Mouse (Mus musculus) hindbrain, embryonic 15.5 days (tissue): Measurements from ENCODE around the gene Olfr317. TPM values are rescaled to one million over a fixed set of nuclear protein-coding genes. Genes with fewer than 3 reads are reported as not detected.
"Not testable (repeated sequence)": the region's sequence is repeated elsewhere in the genome, so short reads cannot be mapped to it uniquely, and the experiment has no call there.

Source experiments
- ATAC-seq: fragments of 200-750 bp; cut with Nextera tagmentation; 2 replicates; pipeline ENCODE4 v1.8.0; 2017; ENCODE audit warnings: low read depth, moderate number of reproducible peaks, moderate TSS enrichment; ENCODE audit not compliant: low FRiP score
- H3K27ac ChIP-seq: fragments of 300-500 bp; sonication (generic); replicated peaks from 2 replicates; pipeline ENCODE4 v1.5.1; 2015; ENCODE audit warnings: mild to moderate bottlenecking, inconsistent platforms
- H3K27me3 ChIP-seq: fragments of 300-500 bp; sonication (generic); 2 replicates; pipeline ENCODE4 v1.6.1; 2015; ENCODE audit warnings: control low read depth, inconsistent platforms
- H3K36me3 ChIP-seq: fragments of 300-500 bp; sonication (generic); 2 replicates; pipeline ENCODE4 v1.6.1; 2015; ENCODE audit warnings: control low read depth, inconsistent platforms
- H3K4me1 ChIP-seq: fragments of 300-500 bp; sonication (generic); replicated peaks from 2 replicates; pipeline ENCODE4 v1.6.1; 2015; ENCODE audit warnings: control low read depth, inconsistent platforms
- H3K4me2 ChIP-seq: fragments of 300-500 bp; sonication (generic); 2 replicates; pipeline ENCODE4 v1.6.1; 2015; ENCODE audit warnings: moderate library complexity, mild to moderate bottlenecking, inconsistent platforms
- H3K4me3 ChIP-seq: fragments of 300-500 bp; sonication (generic); 2 replicates; pipeline ENCODE4 v1.5.1; 2015; ENCODE audit warnings: mild to moderate bottlenecking, inconsistent platforms
- H3K9ac ChIP-seq: fragments of 300-500 bp; sonication (generic); 2 replicates; pipeline ENCODE4 v1.6.1; 2015; ENCODE audit warnings: inconsistent platforms
- H3K9me3 ChIP-seq: fragments of 300-500 bp; sonication (generic); 2 replicates; pipeline ENCODE4 v1.6.1; 2016; ENCODE audit warnings: control low read depth, inconsistent platforms
- WGBS: fragments of 180-500 bp; shearing (Covaris S2); methylation state at CpG from one replicate; pipeline ENCODE4 v1.1.7; 2015; 5-methylcytosine and 5-hydroxymethylcytosine counted together
- polyA plus RNA-seq: library from polyadenylated mRNA; unstranded; fragments of >200 nt; fragmentation: Nextera tagmentation; extraction: Ambion mirVana; gene quantifications from 2 replicates; pipeline ENCODE4 v1.2.1, GENCODE M21; 2015

Gene Olfr317
- polyA plus RNA-seq, 1 experiment from 2014 or later = 0.44 TPM

DNA sequence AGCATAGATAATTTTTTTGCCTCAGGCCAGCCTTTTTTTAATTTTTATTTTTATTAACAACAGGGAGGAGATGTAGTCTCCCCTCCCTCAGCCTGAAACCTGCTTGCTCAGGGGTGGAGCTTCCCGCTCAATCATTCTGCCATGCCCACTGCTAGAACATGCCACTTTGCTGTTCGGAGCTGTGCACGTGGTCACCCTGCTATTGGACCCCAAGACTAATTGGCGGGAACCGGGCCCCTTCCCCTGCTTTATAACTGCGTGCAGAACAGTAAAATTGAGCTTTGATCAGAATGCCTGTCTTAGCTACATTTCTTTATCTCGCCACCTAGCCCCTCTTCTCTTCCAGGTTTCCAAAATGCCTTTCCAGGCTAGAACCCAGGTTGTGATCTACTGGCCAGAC lies 21.3 kb downstream of the Olfr317 start:
- H3K36me3 ChIP-seq, H3K27ac ChIP-seq, H3K4me2 ChIP-seq, H3K9me3 ChIP-seq, ATAC-seq, H3K27me3 ChIP-seq, H3K4me1 ChIP-seq, H3K4me3 ChIP-seq, H3K9ac ChIP-seq: not testable (repeated sequence)
- WGBS = 92% methylated on average over 7 of the region's 7 CpGs

DNA sequence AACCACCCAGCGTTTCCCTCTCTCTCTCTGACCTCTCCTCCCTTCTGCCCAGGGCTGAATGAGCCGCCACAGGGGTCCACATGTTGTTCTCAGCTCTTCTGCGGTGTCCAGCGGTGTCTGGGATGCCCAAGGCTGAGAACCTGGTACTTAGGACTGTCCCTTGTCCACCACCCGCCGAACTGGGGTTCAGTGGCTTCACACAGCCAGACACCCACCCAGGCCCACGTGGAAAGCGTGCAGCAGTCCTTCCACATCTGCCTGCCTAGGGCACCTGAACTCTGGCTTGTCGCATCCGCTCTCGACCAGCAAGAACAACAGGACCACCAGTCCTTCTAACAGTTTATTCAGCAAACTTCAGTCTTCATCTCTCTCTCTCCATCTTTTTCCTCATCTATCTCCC lies 29.9 kb downstream of the Olfr317 start:
- Histone ChIP-seq H3K9me3 (no peaks in the 10 kb centered on the region), H3K4me3 (no peak overlapping the region), H3K27ac (no peak overlapping the region), H3K36me3 (no peaks in the 10 kb centered on the region), H3K4me2 (no peak overlapping the region), H3K9ac (no peak overlapping the region), H3K4me1 (no peaks in the 10 kb centered on the region), H3K27me3 (no peaks in the 10 kb centered on the region)
- no peak for ATAC-seq
- WGBS = 75% methylated on average over 11 of the region's 11 CpGs

DNA sequence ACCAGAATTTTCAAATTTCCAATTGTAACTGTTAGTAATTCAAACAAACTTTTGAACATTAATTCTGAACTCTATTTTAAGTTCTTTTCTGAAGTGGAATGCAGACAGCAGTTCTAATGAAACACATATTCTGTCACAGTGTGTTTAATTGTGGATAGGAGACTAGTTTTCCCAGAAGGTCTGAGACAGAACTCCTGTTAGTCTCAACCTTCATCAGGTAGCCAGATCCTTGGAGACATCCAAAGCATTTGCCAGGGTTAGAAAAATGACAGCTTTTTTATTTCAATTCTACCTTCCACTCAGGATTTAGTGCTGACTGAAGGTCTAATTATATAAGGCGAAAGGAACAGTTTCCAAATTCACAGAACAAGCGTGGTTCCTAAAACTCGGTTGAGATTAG lies 40.1 kb downstream of the Olfr317 start, which contains the start of gene Olfr319:
Gene Olfr319, plus strand, starts transcription at position 301 of the 400 bp plus-strand sequence.
- H3K4me1 ChIP-seq = no peaks in the 10 kb centered on the region
- H3K36me3 ChIP-seq = no peaks in the 10 kb centered on the region
- ATAC-seq = no peak
- 87% methylated on average over 3 of the region's 3 CpGs for WGBS
- no peak within 1 kb of the TSS for H3K9ac ChIP-seq
- no peak within 1 kb of the TSS for H3K4me2 ChIP-seq
- 0 out of 2 replicates have a peak, but pooled peaks cover 7% of the 10 kb centered on the region for H3K9me3 ChIP-seq
- no peaks in the 10 kb centered on the region for H3K27me3 ChIP-seq
- H3K27ac ChIP-seq = no peak within 1 kb of the TSS
- no peak within 1 kb of the TSS for H3K4me3 ChIP-seq

Other genes starting within 250 kb of the Olfr317 start
- not detected in 2 replicates for gene Olfr332, start 246.7 kb downstream of the Olfr317 start, polyA plus RNA-seq
- gene Olfr331, start 236.6 kb downstream of the Olfr317 start, polyA plus RNA-seq = not detected in 2 replicates
- gene Olfr330, start 204.4 kb downstream of the Olfr317 start, polyA plus RNA-seq = not detected in 2 replicates
- not detected in 2 replicates for gene Olfr329-ps, start 192.8 kb downstream of the Olfr317 start, polyA plus RNA-seq
- gene Olfr328, start 183.6 kb downstream of the Olfr317 start, polyA plus RNA-seq = 0.14 TPM in 1 of 2 replicates, not detected in the other
- gene Olfr224, start 168.7 kb downstream of the Olfr317 start, polyA plus RNA-seq = not detected in 2 replicates
- gene Olfr325, start 161.5 kb downstream of the Olfr317 start, polyA plus RNA-seq = not detected in 2 replicates
- gene Olfr324, start 144.1 kb downstream of the Olfr317 start, polyA plus RNA-seq = 0.06 and 0.09 TPM in 2 replicates
- not detected in 2 replicates for gene 2210407C18Rik, start 123.1 kb downstream of the Olfr317 start, polyA plus RNA-seq
- not detected in 2 replicates for gene Olfr323, start 108.7 kb downstream of the Olfr317 start, polyA plus RNA-seq
- 0.10 TPM in 1 of 2 replicates, not detected in the other for gene Trim58, start 98.7 kb downstream of the Olfr317 start, polyA plus RNA-seq
- gene Olfr322, start 80.4 kb downstream of the Olfr317 start, polyA plus RNA-seq = not detected in 2 replicates
- gene Olfr320, start 58.1 kb downstream of the Olfr317 start, polyA plus RNA-seq = not detected in 2 replicates
- gene Olfr319, start 40.0 kb downstream of the Olfr317 start, polyA plus RNA-seq = not detected in 2 replicates
- not detected in 2 replicates for gene Olfr318, start 15.2 kb downstream of the Olfr317 start, polyA plus RNA-seq
- gene Olfr316, start 13.5 kb upstream of the Olfr317 start, polyA plus RNA-seq = 0.05 TPM in 1 of 2 replicates, not detected in the other
- not detected in 2 replicates for gene Olfr315, start 34.0 kb upstream of the Olfr317 start, polyA plus RNA-seq
- gene Olfr314, start 43.7 kb upstream of the Olfr317 start, polyA plus RNA-seq = not detected in 2 replicates
- gene Fam183b, start 62.7 kb upstream of the Olfr317 start, polyA plus RNA-seq = 9.9 and 10.7 TPM in 2 replicates
- not detected in 2 replicates for gene Olfr313, start 75.8 kb upstream of the Olfr317 start, polyA plus RNA-seq
- not detected in 2 replicates for gene Olfr312, start 90.0 kb upstream of the Olfr317 start, polyA plus RNA-seq
- not detected in 2 replicates for gene Olfr311, start 100.0 kb upstream of the Olfr317 start, polyA plus RNA-seq
- gene Gm12258, start 107.9 kb upstream of the Olfr317 start, polyA plus RNA-seq = 21.1 and 22.4 TPM in 2 replicates
- gene 2810021J22Rik, start 128.0 kb upstream of the Olfr317 start, polyA plus RNA-seq = 10.0 and 11.8 TPM in 2 replicates
- 6.1 and 6.9 TPM in 2 replicates for gene Zfp39, start 165.0 kb upstream of the Olfr317 start, polyA plus RNA-seq
- not detected in 2 replicates for gene Btnl10, start 178.7 kb upstream of the Olfr317 start, polyA plus RNA-seq
- gene Rnf187, start 199.7 kb upstream of the Olfr317 start, polyA plus RNA-seq = 603 and 674 TPM in 2 replicates
- 230 and 238 TPM in 2 replicates for gene Hist3h2ba, start 209.7 kb upstream of the Olfr317 start, polyA plus RNA-seq
- 96.0 and 96.7 TPM in 2 replicates for gene Hist3h2a, start 215.5 kb upstream of the Olfr317 start, polyA plus RNA-seq
- gene Trim17, start 215.5 kb upstream of the Olfr317 start, polyA plus RNA-seq = 1.4 TPM in 2 replicates
- 19.3 and 20.7 TPM in 2 replicates for gene Trim11, start 238.9 kb upstream of the Olfr317 start, polyA plus RNA-seq